Mouse (Mus musculus): Measurements from ENCODE around the gene Dpy19l1. TPM values are rescaled to one million over a fixed set of nuclear protein-coding genes. Genes with fewer than 3 reads are reported as not detected.
A peak's percentile ranks its signal among the peaks of the same experiment; 100 is the strongest.

The Dpy19l1 gene
- polyA plus RNA-seq, 1 experiment from 2014 or later: 26.0 TPM

GRCm38 (mm10) chr9:24420144-24420543, 82.8 kb downstream of the Dpy19l1 start:
- no peak for ATAC-seq (replicated peaks; ENCODE audit: low FRiP score)
- peaks cover 16% of the 10 kb centered on the region for H3K36me3 ChIP-seq (ENCODE audit: control insufficient read depth, insufficient read depth, low read length)
- WGBS: 91% methylated on average over 4 of the region's 4 CpGs

GRCm38 (mm10) chr9:24418281-24418680, 84.7 kb downstream of the Dpy19l1 start:
- no peak overlapping the region for H3K4me2 ChIP-seq
- no peak overlapping the region for H3K4me3 ChIP-seq (ENCODE audit: low read depth, low read length)
- ATAC-seq (replicated peaks; ENCODE audit: low FRiP score) (no peak), DNase-seq (ENCODE audit: low spot score) (no peak)
- H3K9me3 ChIP-seq (ENCODE audit: control insufficient read depth, low read length): no peaks in the 10 kb centered on the region
- peaks cover 19% of the 10 kb centered on the region for H3K36me3 ChIP-seq (ENCODE audit: control insufficient read depth, insufficient read depth, low read length)
- no peak overlapping the region for H3K9ac ChIP-seq (ENCODE audit: low read depth, low read length)
- H3K27me3 ChIP-seq (replicated peaks; ENCODE audit: control insufficient read depth, insufficient read depth, low read length): no peaks in the 10 kb centered on the region
- H3K4me1 ChIP-seq (replicated peaks; ENCODE audit: control insufficient read depth, insufficient read depth, low read length): no peaks in the 10 kb centered on the region
- WGBS: 82% methylated on average over 5 of the region's 5 CpGs
- no peak overlapping the region for H3K27ac ChIP-seq (ENCODE audit: low read depth, low read length)

More at GRCm38 (mm10) chr9:24420144-24420543, 82.8 kb downstream of the Dpy19l1 start:
- no peak overlapping the region for H3K4me2 ChIP-seq
- no peak for DNase-seq (ENCODE audit: low spot score)
- H3K9me3 ChIP-seq (ENCODE audit: control insufficient read depth, low read length): no peaks in the 10 kb centered on the region
- H3K27me3 ChIP-seq (replicated peaks; ENCODE audit: control insufficient read depth, insufficient read depth, low read length): no peaks in the 10 kb centered on the region
- H3K9ac ChIP-seq (ENCODE audit: low read depth, low read length): no peak overlapping the region
- H3K27ac ChIP-seq (ENCODE audit: low read depth, low read length): no peak overlapping the region
- no peaks in the 10 kb centered on the region for H3K4me1 ChIP-seq (replicated peaks; ENCODE audit: control insufficient read depth, insufficient read depth, low read length)
- no peak overlapping the region for H3K4me3 ChIP-seq (ENCODE audit: low read depth, low read length)

GRCm38 (mm10) chr9:24411483-24411882, 91.5 kb downstream of the Dpy19l1 start:
- no peak overlapping the region for H3K4me2 ChIP-seq
- WGBS: 96% methylated on average over 8 of the region's 8 CpGs
- no peaks in the 10 kb centered on the region for H3K9me3 ChIP-seq (ENCODE audit: control insufficient read depth, low read length)
- no peaks in the 10 kb centered on the region for H3K27me3 ChIP-seq (replicated peaks; ENCODE audit: control insufficient read depth, insufficient read depth, low read length)
- H3K4me1 ChIP-seq (replicated peaks; ENCODE audit: control insufficient read depth, insufficient read depth, low read length): no peaks in the 10 kb centered on the region
- no peak overlapping the region for H3K4me3 ChIP-seq (ENCODE audit: low read depth, low read length)
- 0 out of 2 replicates have a peak, but pooled peaks cover 8% of the 10 kb centered on the region for H3K36me3 ChIP-seq (ENCODE audit: control insufficient read depth, insufficient read depth, low read length)
- H3K9ac ChIP-seq (ENCODE audit: low read depth, low read length): no peak overlapping the region
- no peak overlapping the region for H3K27ac ChIP-seq (ENCODE audit: low read depth, low read length)
- ATAC-seq (replicated peaks; ENCODE audit: low FRiP score): no peak
- DNase-seq (ENCODE audit: low spot score): no peak

DNA sequence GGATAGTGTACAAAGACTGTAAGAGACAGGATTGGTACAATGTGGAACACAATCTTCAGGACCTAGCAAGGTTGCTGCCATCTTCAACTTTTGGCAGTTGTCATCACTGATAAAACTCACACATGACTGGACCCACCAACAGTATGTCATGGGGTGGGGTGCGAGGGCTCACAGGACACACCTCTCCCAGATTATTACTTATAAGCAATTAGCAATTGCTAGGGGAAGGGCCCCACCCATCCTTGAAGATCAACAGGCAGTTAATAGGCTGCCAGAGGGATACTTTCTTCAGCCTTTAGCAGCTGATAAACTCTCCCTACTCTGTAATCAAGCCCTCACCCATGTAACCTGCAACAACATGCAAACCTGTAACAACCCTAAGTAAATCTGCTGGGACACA, 92.5 kb downstream of the Dpy19l1 start:
- H3K27ac ChIP-seq (ENCODE audit: low read depth, low read length): no peak overlapping the region
- no peaks in the 10 kb centered on the region for H3K9me3 ChIP-seq (ENCODE audit: control insufficient read depth, low read length)
- 81% methylated on average over 1 of the region's 1 CpGs for WGBS
- no peaks in the 10 kb centered on the region for H3K4me1 ChIP-seq (replicated peaks; ENCODE audit: control insufficient read depth, insufficient read depth, low read length)
- ATAC-seq (replicated peaks; ENCODE audit: low FRiP score) (peak; percentile 58), DNase-seq (ENCODE audit: low spot score) (no peak)
- no peak overlapping the region for H3K9ac ChIP-seq (ENCODE audit: low read depth, low read length)
- no peak overlapping the region for H3K4me3 ChIP-seq (ENCODE audit: low read depth, low read length)
- no peak overlapping the region for H3K4me2 ChIP-seq
- no peaks in the 10 kb centered on the region for H3K27me3 ChIP-seq (replicated peaks; ENCODE audit: control insufficient read depth, insufficient read depth, low read length)
- 0 out of 2 replicates have a peak, but pooled peaks cover 8% of the 10 kb centered on the region for H3K36me3 ChIP-seq (ENCODE audit: control insufficient read depth, insufficient read depth, low read length)

GRCm38 (mm10) chr9:24407992-24408391, 94.9 kb downstream of the Dpy19l1 start:
- DNase-seq (ENCODE audit: low spot score): no peak
- WGBS: 79% methylated on average over 3 of the region's 3 CpGs
- no peak overlapping the region for H3K9ac ChIP-seq (ENCODE audit: low read depth, low read length)

GRCm38 (mm10) chr9:24394146-24394545, 108.8 kb downstream of the Dpy19l1 start:
- Histone ChIP-seq H3K36me3 (ENCODE audit: control insufficient read depth, insufficient read depth, low read length) (no peaks in the 10 kb centered on the region), H3K27me3 (replicated peaks; ENCODE audit: control insufficient read depth, insufficient read depth, low read length) (no peaks in the 10 kb centered on the region), H3K4me3 (ENCODE audit: low read depth, low read length) (no peak overlapping the region), H3K4me2 (no peak overlapping the region), H3K9me3 (ENCODE audit: control insufficient read depth, low read length) (no peaks in the 10 kb centered on the region), H3K9ac (ENCODE audit: low read depth, low read length) (no peak overlapping the region), H3K4me1 (replicated peaks; ENCODE audit: control insufficient read depth, insufficient read depth, low read length) (no peaks in the 10 kb centered on the region), H3K27ac (ENCODE audit: low read depth, low read length) (no peak overlapping the region)
- 76% methylated on average over 3 of the region's 3 CpGs for WGBS
- DNase-seq (ENCODE audit: low spot score) (no peak), ATAC-seq (replicated peaks; ENCODE audit: low FRiP score) (no peak)

More at GRCm38 (mm10) chr9:24407992-24408391, 94.9 kb downstream of the Dpy19l1 start:
- Histone ChIP-seq H3K4me1 (replicated peaks; ENCODE audit: control insufficient read depth, insufficient read depth, low read length) (no peaks in the 10 kb centered on the region), H3K27me3 (replicated peaks; ENCODE audit: control insufficient read depth, insufficient read depth, low read length) (no peaks in the 10 kb centered on the region), H3K4me2 (no peak overlapping the region), H3K36me3 (ENCODE audit: control insufficient read depth, insufficient read depth, low read length) (0 out of 2 replicates have a peak, but pooled peaks cover 4% of the 10 kb centered on the region), H3K4me3 (ENCODE audit: low read depth, low read length) (no peak overlapping the region), H3K27ac (ENCODE audit: low read depth, low read length) (no peak overlapping the region), H3K9me3 (ENCODE audit: control insufficient read depth, low read length) (no peaks in the 10 kb centered on the region)
- no peak for ATAC-seq (replicated peaks; ENCODE audit: low FRiP score)

GRCm38 (mm10) chr9:24390807-24391370, 112.1 kb downstream of the Dpy19l1 start:
- H3K27ac ChIP-seq (ENCODE audit: low read depth, low read length): no peak overlapping the region
- H3K9ac ChIP-seq (ENCODE audit: low read depth, low read length): no peak overlapping the region
- no peaks in the 10 kb centered on the region for H3K4me1 ChIP-seq (replicated peaks; ENCODE audit: control insufficient read depth, insufficient read depth, low read length)
- no peaks in the 10 kb centered on the region for H3K9me3 ChIP-seq (ENCODE audit: control insufficient read depth, low read length)
- no peaks in the 10 kb centered on the region for H3K27me3 ChIP-seq (replicated peaks; ENCODE audit: control insufficient read depth, insufficient read depth, low read length)
- WGBS: 86% methylated on average over 8 of the region's 8 CpGs
- DNase-seq (ENCODE audit: low spot score): no peak
- no peaks in the 10 kb centered on the region for H3K36me3 ChIP-seq (ENCODE audit: control insufficient read depth, insufficient read depth, low read length)
- ATAC-seq (replicated peaks; ENCODE audit: low FRiP score): no peak
- H3K4me2 ChIP-seq: no peak overlapping the region
- no peak overlapping the region for H3K4me3 ChIP-seq (ENCODE audit: low read depth, low read length)

DNA sequence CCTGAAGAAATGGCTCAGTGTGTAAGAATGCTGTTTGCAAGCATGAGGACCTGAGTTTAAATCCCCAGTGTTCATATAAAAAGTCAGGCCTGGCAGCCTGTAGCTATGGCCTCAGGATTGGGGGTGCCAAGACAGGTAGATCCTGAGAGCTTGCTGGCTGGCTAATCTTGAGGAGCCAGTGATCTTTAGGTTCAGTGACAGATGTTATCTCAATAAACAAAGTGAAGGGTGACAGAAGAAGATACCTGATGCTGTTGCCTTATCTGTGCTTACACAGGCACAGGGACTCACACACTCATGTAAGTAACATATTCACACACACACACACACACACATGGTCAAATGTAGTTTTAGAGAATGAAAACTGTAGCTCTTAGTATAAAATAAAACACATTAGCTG, 115.7 kb downstream of the Dpy19l1 start:
- Histone ChIP-seq H3K27me3 (replicated peaks; ENCODE audit: control insufficient read depth, insufficient read depth, low read length) (no peaks in the 10 kb centered on the region), H3K4me3 (ENCODE audit: low read depth, low read length) (no peak overlapping the region), H3K9me3 (ENCODE audit: control insufficient read depth, low read length) (no peaks in the 10 kb centered on the region), H3K36me3 (ENCODE audit: control insufficient read depth, insufficient read depth, low read length) (no peaks in the 10 kb centered on the region), H3K9ac (ENCODE audit: low read depth, low read length) (no peak overlapping the region), H3K4me1 (replicated peaks; ENCODE audit: control insufficient read depth, insufficient read depth, low read length) (no peaks in the 10 kb centered on the region), H3K4me2 (no peak overlapping the region), H3K27ac (ENCODE audit: low read depth, low read length) (no peak overlapping the region)
- DNase-seq (ENCODE audit: low spot score) (no peak), ATAC-seq (replicated peaks; ENCODE audit: low FRiP score) (peak; percentile 79)

DNA sequence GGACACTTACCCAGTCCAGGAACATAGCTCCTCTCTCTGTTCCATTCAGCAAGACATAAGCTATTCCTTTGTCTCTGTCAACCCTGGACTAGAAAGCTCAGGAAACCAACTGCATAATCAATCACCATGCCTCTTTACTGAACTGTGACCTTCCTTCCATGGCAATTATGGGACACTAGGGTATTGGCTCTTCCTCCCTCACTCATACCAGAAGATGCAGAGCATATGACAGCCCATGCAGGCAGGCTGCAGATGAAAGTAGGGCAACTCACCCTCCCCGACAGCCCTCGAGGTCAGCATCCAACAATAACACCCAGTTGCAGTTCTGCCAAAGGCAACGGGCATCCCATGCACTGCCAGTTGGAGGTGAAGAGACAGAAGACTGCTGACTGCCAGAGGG, 123.6 kb downstream of the Dpy19l1 start:
- no peaks in the 10 kb centered on the region for H3K36me3 ChIP-seq (ENCODE audit: control insufficient read depth, insufficient read depth, low read length)
- WGBS: 80% methylated on average over 3 of the region's 3 CpGs

More for the DNA sequence above, 123.6 kb downstream of the Dpy19l1 start:
- H3K9me3 ChIP-seq (ENCODE audit: control insufficient read depth, low read length): no peaks in the 10 kb centered on the region
- H3K4me3 ChIP-seq (ENCODE audit: low read depth, low read length): no peak overlapping the region
- no peaks in the 10 kb centered on the region for H3K27me3 ChIP-seq (replicated peaks; ENCODE audit: control insufficient read depth, insufficient read depth, low read length)
- H3K4me1 ChIP-seq (replicated peaks; ENCODE audit: control insufficient read depth, insufficient read depth, low read length): no peaks in the 10 kb centered on the region
- DNase-seq (ENCODE audit: low spot score): no peak
- H3K9ac ChIP-seq (ENCODE audit: low read depth, low read length): no peak overlapping the region
- no peak overlapping the region for H3K27ac ChIP-seq (ENCODE audit: low read depth, low read length)
- no peak for ATAC-seq (replicated peaks; ENCODE audit: low FRiP score)
- H3K4me2 ChIP-seq: no peak overlapping the region

All from liver, embryonic 11.5 days (tissue).